Mouse (Mus musculus): ENCODE results near the gene AI182371. TPM values are rescaled to one million over a fixed set of nuclear protein-coding genes. Genes with fewer than 3 reads are reported as not detected.
A peak's percentile ranks its signal among the peaks of the same experiment; 100 is the strongest.

Gene AI182371
- total and polyA plus RNA-seq, 3 experiments: 0.56 to 0.74 (median 0.68) TPM

GRCm38 (mm10) chr2:35048851-35049250 is 52.5 kb downstream of the AI182371 start:
- Histone ChIP-seq H3K79me2 (replicated peaks; ENCODE audit: control insufficient read depth, extremely low read depth, insufficient read depth, poor library complexity, severe bottlenecking) (no peaks in the 10 kb centered on the region), H3K4me1 (ENCODE audit: control insufficient read depth in 1 of 2, insufficient read depth in 2 of 2) (peaks cover 0 to 8% of the 10 kb centered on the region in 2 experiments; a peak in 2 of 4 replicates), H3K4me2 (ENCODE audit: insufficient read depth, low read depth, poor library complexity, severe bottlenecking) (no peak overlapping the region), H3K27me3 (replicated peaks) (no peaks in the 10 kb centered on the region), H3K27ac (ENCODE audit: insufficient read depth, low read depth) (no peak overlapping the region), H3K36me3 (replicated peaks in 1 of 2; ENCODE audit: control insufficient read depth in 1 of 2, insufficient read depth in 1 of 2, low read length in 1 of 2) (no peaks in the 10 kb centered on the region), H3K9me3 (replicated peaks; ENCODE audit: low read length) (no peaks in the 10 kb centered on the region), H3K9ac (ENCODE audit: insufficient read depth, low read depth) (no peak overlapping the region), H3K4me3 (replicated peaks in 1 of 3; ENCODE audit: low read depth in 2 of 3, low read length in 2 of 3, poor library complexity in 1 of 3) (no peak overlapping the region)
- TF ChIP-seq NELFE (IDR thresholded peaks at IDR 0.05; ENCODE audit: low read depth, low read length) (peak; percentile 46; the same call in 1 of the 2 replicates), CTCF (conservative IDR thresholded peaks at IDR 0.05 in 1 of 2, IDR thresholded peaks at IDR 0.05 in 1 of 2; ENCODE audit: low read depth in 2 of 2, low read length in 2 of 2) (peak; percentile 88 to 90), E2F4 (IDR thresholded peaks at IDR 0.05; ENCODE audit: insufficient replicate concordance, low read depth, low read length) (0 out of 2 replicates have a peak, but pooled peaks have one; percentile 41), SMC3 (IDR thresholded peaks at IDR 0.05; ENCODE audit: low read depth, low read length) (peak; percentile 90), POLR2A (IDR thresholded peaks at IDR 0.05; ENCODE audit: low read depth, low read length) (no peak), MAX (IDR thresholded peaks at IDR 0.05; ENCODE audit: low read length) (peak; percentile 49), HCFC1 (IDR thresholded peaks at IDR 0.05; ENCODE audit: low read depth, low read length) (no peak), RAD21 (IDR thresholded peaks at IDR 0.05; ENCODE audit: low read depth, low read length) (peak; percentile 84), MYC (IDR thresholded peaks at IDR 0.05; ENCODE audit: low read depth, low read length) (peak; percentile 87), ELF1 (IDR thresholded peaks at IDR 0.05; ENCODE audit: low read depth, low read length) (no peak), CHD2 (IDR thresholded peaks at IDR 0.05; ENCODE audit: low read length) (no peak), ETS1 (conservative IDR thresholded peaks at IDR 0.05; ENCODE audit: low read depth, low read length) (no peak), UBTF (IDR thresholded peaks at IDR 0.05; ENCODE audit: low read depth, low read length) (no peak), EP300 (IDR thresholded peaks at IDR 0.05; ENCODE audit: low read length) (no peak), USF2 (conservative IDR thresholded peaks at IDR 0.05; ENCODE audit: low read depth, low read length) (no peak), JUND (conservative IDR thresholded peaks at IDR 0.05; ENCODE audit: low read depth, low read length) (peak; percentile 26; the same call in 1 of the 2 replicates), SIN3A (IDR thresholded peaks at IDR 0.05; ENCODE audit: low read length) (no peak), MXI1 (IDR thresholded peaks at IDR 0.05; ENCODE audit: low read depth, low read length) (0 out of 2 replicates have a peak, but pooled peaks have one; percentile 38), CHD1 (IDR thresholded peaks at IDR 0.05; ENCODE audit: low read depth, low read length) (no peak), USF1 (IDR thresholded peaks at IDR 0.05; ENCODE audit: low read depth, low read length) (no peak), MAFK (IDR thresholded peaks at IDR 0.05; ENCODE audit: insufficient replicate concordance, low read length) (no peak), JUN (IDR thresholded peaks at IDR 0.05; ENCODE audit: insufficient read depth, low read depth, low read length) (no peak), ZC3H11A (IDR thresholded peaks at IDR 0.05; ENCODE audit: low read depth, low read length) (peak; percentile 55), ZNF384 (IDR thresholded peaks at IDR 0.05; ENCODE audit: low read depth, low read length) (peak; percentile 71)
- DNase-seq (ENCODE audit: extremely low read depth): peak; percentile 72
- dilution Hi-C loops (cut with MboI; ENCODE audit: extremely low pct_ligation_motif_present, extremely low pct_unique_long_range_greater_than_20kb, low sequenced_read_pairs): no loop called here
- in situ Hi-C loops (cut with MboI; ENCODE audit: low pct_ligation_motif_present, low pct_unique_long_range_greater_than_20kb, low sequenced_read_pairs): no loop called here

Data from CH12.LX (cell line).